Mouse (Mus musculus): Measurements from ENCODE around the gene Slc17a7. TPM values are rescaled to one million over a fixed set of nuclear protein-coding genes. Genes with fewer than 3 reads are reported as not detected.

The Slc17a7 gene
- polyA plus RNA-seq, 1 experiment from 2014 or later, result not detected

DNA sequence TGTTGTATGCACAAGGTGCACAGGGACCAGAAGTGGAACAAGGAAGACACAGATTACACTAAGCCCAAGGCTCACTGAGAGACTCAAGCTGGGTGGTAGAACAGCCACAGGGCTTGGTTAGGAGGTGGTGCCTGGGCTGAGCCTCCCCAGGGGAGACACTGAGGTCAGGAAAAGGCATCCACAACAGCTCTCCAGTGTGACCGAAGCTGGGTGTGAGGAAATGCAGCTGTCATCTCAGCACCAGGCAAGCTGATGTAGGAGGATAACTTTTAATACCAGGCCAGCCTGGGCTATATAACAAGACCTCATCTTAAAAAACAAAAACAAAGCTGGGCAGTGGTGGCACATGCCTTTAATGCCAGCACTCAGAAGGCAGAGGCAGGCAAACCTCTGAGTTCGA, 27.4 kb downstream of the Slc17a7 start:
- WGBS, result 57% methylated on average over 2 of the region's 2 CpGs
- no peaks in the 10 kb centered on the region for H3K27me3 ChIP-seq (ENCODE audit: control insufficient read depth, insufficient read depth, low read length)
- no peak overlapping the region for H3K4me2 ChIP-seq (replicated peaks; ENCODE audit: low read depth)
- no peak overlapping the region for H3K27ac ChIP-seq (replicated peaks)
- H3K4me1 ChIP-seq (replicated peaks; ENCODE audit: control insufficient read depth, insufficient read depth), result no peaks in the 10 kb centered on the region
- ATAC-seq (ENCODE audit: low FRiP score, low TSS enrichment), result no peak
- no peak for DNase-seq (ENCODE audit: low spot score)
- H3K9me3 ChIP-seq (ENCODE audit: control insufficient read depth, low read length), result no peaks in the 10 kb centered on the region
- TF ChIP-seq EP300 (optimal IDR thresholded peaks at IDR 0.05) (no peak), CTCF (IDR thresholded peaks at IDR 0.05; ENCODE audit: low read depth) (no peak)
- H3K4me3 ChIP-seq (ENCODE audit: low read depth, low read length), result no peak overlapping the region
- H3K36me3 ChIP-seq (ENCODE audit: control insufficient read depth, insufficient read depth, low read length), result no peaks in the 10 kb centered on the region
- H3K9ac ChIP-seq (ENCODE audit: low read length), result no peak overlapping the region

DNA sequence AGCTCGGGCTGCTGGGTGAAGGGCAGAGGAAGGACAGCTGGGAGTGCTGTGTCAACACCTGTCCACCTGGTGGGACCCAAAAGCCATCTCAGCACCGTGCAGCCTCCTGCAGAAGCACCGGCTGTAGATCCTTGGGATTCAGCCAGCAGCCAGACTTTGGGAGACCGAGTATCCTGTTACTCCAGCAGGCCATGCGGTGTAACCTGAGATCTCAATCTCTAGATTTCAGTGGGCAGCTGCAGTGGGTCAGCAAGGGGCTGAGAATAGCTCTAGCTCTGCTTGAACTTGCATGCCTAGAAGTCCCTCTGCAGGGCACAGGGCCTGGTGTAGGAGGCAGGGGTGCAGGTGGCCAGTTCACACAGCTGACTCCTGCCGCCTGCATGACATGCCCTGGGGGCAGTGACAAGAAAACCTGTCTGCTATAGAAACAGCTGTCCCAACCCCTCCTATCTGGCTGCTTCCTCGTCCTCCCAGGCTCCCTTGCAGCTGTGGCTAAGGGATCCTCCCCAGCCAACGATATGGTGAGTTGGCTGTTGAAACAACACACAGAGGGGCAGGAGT, 28.1 kb downstream of the Slc17a7 start:
- no peaks in the 10 kb centered on the region for H3K9me3 ChIP-seq (ENCODE audit: control insufficient read depth, low read length)
- no peak for ATAC-seq (ENCODE audit: low FRiP score, low TSS enrichment)
- no peak overlapping the region for H3K4me3 ChIP-seq (ENCODE audit: low read depth, low read length)
- no peak for DNase-seq (ENCODE audit: low spot score)
- H3K27me3 ChIP-seq (ENCODE audit: control insufficient read depth, insufficient read depth, low read length), result no peaks in the 10 kb centered on the region
- no peaks in the 10 kb centered on the region for H3K36me3 ChIP-seq (ENCODE audit: control insufficient read depth, insufficient read depth, low read length)
- no peaks in the 10 kb centered on the region for H3K4me1 ChIP-seq (replicated peaks; ENCODE audit: control insufficient read depth, insufficient read depth)
- H3K4me2 ChIP-seq (replicated peaks; ENCODE audit: low read depth), result no peak overlapping the region
- 14% methylated on average over 8 of the region's 8 CpGs for WGBS
- H3K9ac ChIP-seq (ENCODE audit: low read length), result no peak overlapping the region
- no peak for TF ChIP-seq CTCF (IDR thresholded peaks at IDR 0.05; ENCODE audit: low read depth)
- no peak for TF ChIP-seq EP300 (optimal IDR thresholded peaks at IDR 0.05)
- no peak overlapping the region for H3K27ac ChIP-seq (replicated peaks)

DNA sequence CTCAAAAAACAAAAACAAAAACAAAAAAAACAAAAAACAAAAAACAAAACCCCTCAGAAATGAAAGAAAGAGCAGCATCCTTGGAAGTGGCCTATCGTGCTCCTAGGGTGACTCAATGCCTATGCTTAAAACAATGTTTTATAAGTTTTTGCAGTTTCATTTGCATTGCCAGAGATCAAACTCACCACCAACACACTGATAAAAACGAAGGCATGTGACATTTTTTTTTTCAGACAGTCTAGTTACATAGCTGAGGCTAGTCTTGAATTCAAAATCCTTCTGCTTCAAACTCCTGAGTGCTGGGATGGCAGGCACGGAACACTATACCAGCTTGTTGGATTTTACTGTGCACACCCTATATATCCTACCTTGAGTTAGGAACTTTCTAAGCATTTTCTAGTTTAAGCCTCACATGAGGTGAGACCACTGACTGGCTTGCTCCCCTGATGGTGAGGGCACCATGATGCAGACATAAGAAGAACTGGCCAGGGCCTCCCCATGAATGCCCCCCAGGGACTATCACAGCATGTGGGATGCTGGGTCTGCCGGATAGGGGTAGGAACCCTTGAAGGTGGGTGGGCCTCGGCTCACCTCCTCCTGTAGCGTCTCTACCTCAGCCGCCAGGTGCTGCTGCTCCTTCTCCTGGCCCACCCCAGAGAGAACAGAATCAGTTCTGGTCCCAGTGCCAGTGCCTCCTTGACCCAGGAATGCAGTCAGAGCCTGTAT, 29.0 kb downstream of the Slc17a7 start:
- no peak for TF ChIP-seq CTCF (IDR thresholded peaks at IDR 0.05; ENCODE audit: low read depth)
- TF ChIP-seq EP300 (optimal IDR thresholded peaks at IDR 0.05), result no peak
- Histone ChIP-seq H3K9ac (ENCODE audit: low read length) (no peak overlapping the region), H3K4me3 (ENCODE audit: low read depth, low read length) (no peak overlapping the region), H3K27ac (replicated peaks) (no peak overlapping the region), H3K27me3 (ENCODE audit: control insufficient read depth, insufficient read depth, low read length) (no peaks in the 10 kb centered on the region), H3K36me3 (ENCODE audit: control insufficient read depth, insufficient read depth, low read length) (no peaks in the 10 kb centered on the region), H3K9me3 (ENCODE audit: control insufficient read depth, low read length) (no peaks in the 10 kb centered on the region), H3K4me1 (replicated peaks; ENCODE audit: control insufficient read depth, insufficient read depth) (no peaks in the 10 kb centered on the region), H3K4me2 (replicated peaks; ENCODE audit: low read depth) (no peak overlapping the region)
- DNase-seq (ENCODE audit: low spot score), result no peak
- WGBS, result 84% methylated on average over 7 of the region's 7 CpGs
- ATAC-seq (ENCODE audit: low FRiP score, low TSS enrichment), result no peak

DNA sequence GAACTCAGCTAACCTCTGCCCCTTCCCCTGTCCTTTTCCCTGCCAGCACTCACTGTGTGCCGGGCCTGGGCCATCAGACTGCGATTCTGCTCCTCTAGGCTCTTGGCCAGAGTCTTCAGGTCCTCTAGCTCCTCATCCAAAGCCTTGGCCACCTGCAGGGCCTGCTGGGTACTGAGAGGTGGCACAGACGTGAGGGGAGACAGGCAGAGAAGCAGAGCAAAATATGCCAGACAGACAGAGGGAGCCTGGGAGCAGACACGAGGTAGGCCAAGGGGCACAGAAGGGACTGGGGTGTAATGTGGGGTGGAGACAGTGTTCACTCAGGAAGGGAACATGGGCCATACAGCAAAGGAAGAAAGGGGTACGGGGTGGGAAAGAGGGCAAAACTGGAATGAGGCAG, 29.7 kb downstream of the Slc17a7 start:
- 72% methylated on average over 5 of the region's 5 CpGs for whole genome bisulfite sequencing
- no peaks in the 10 kb centered on the region for H3K27me3 ChIP-seq (ENCODE audit: control insufficient read depth, insufficient read depth, low read length)

DNA sequence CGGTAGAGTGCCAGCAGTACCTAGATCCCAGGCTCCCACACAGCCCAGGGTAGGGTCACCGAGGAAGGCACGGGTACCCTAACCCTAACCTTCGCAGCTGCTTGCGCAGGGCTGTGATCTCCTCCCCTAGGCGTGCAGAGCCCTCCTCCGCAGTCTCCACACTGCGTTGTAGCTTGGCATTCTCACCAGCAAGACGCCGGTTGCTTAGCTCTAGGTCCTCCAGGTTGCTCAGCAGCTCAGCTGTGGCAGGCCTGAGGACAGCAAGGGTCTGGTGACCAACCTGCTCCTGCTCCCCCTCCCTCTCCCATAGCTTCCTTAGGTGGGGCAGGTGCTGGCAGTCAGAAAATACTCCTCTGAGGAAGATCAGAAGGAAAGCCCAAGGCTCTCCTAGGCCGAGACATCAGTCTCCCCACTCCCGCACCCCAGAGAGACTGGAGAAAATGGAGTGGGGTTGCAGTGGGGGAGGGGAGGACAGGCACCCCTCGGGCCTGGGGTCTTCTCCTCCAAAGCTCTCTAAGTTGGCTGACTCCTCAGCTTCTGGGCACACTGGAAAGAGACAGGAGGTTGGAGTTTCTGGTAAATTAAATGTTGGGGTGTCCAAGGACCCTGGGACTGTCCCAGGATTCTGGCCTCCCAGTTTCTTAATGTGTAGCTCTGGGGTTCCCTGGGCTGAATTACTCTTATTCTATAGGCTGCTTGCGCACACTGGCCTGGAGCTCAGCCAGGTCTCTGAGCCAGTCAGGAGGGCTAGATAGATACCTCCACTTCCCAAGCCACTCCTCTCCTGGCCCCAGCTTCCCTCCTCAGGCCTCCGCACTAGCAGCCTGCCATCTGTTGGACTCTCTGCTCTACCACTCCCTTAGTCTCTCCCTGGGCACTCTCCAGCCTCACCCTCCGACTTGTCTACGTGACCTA, 30.4 kb downstream of the Slc17a7 start:
- H3K9me3 ChIP-seq (ENCODE audit: control insufficient read depth, low read length), result no peaks in the 10 kb centered on the region
- H3K27me3 ChIP-seq (ENCODE audit: control insufficient read depth, insufficient read depth, low read length), result no peaks in the 10 kb centered on the region
- no peaks in the 10 kb centered on the region for H3K4me1 ChIP-seq (replicated peaks; ENCODE audit: control insufficient read depth, insufficient read depth)
- H3K27ac ChIP-seq (replicated peaks), result no peak overlapping the region
- no peak overlapping the region for H3K9ac ChIP-seq (ENCODE audit: low read length)
- TF ChIP-seq EP300 (optimal IDR thresholded peaks at IDR 0.05) (no peak), CTCF (IDR thresholded peaks at IDR 0.05; ENCODE audit: low read depth) (no peak)
- no peak for ATAC-seq (ENCODE audit: low FRiP score, low TSS enrichment)
- H3K36me3 ChIP-seq (ENCODE audit: control insufficient read depth, insufficient read depth, low read length), result no peaks in the 10 kb centered on the region
- no peak for DNase-seq (ENCODE audit: low spot score)
- no peak overlapping the region for H3K4me3 ChIP-seq (ENCODE audit: low read depth, low read length)
- 72% methylated on average over 17 of the region's 17 CpGs for WGBS
- H3K4me2 ChIP-seq (replicated peaks; ENCODE audit: low read depth), result no peak overlapping the region

More for the DNA sequence above, 29.7 kb downstream of the Slc17a7 start:
- no peak overlapping the region for H3K27ac ChIP-seq (replicated peaks)
- no peak overlapping the region for H3K9ac ChIP-seq (ENCODE audit: low read length)
- no peak overlapping the region for H3K4me2 ChIP-seq (replicated peaks; ENCODE audit: low read depth)
- no peak overlapping the region for H3K4me3 ChIP-seq (ENCODE audit: low read depth, low read length)
- no peak for ATAC-seq (ENCODE audit: low FRiP score, low TSS enrichment)
- H3K9me3 ChIP-seq (ENCODE audit: control insufficient read depth, low read length), result no peaks in the 10 kb centered on the region
- TF ChIP-seq CTCF (IDR thresholded peaks at IDR 0.05; ENCODE audit: low read depth) (peak; percentile 22), EP300 (optimal IDR thresholded peaks at IDR 0.05) (no peak)
- no peak for DNase-seq (ENCODE audit: low spot score)
- H3K4me1 ChIP-seq (replicated peaks; ENCODE audit: control insufficient read depth, insufficient read depth), result no peaks in the 10 kb centered on the region
- H3K36me3 ChIP-seq (ENCODE audit: control insufficient read depth, insufficient read depth, low read length), result no peaks in the 10 kb centered on the region

All from stomach, postnatal 0 days (tissue).